Mouse (Mus musculus): Measurements from ENCODE around the gene Phtf2. TPM values are rescaled to one million over a fixed set of nuclear protein-coding genes. Genes with fewer than 3 reads are reported as not detected.
"Not testable (repeated sequence)": the region's sequence is repeated elsewhere in the genome, so short reads cannot be mapped to it uniquely, and the experiment has no call there.

Phtf2 gene
- polyA plus RNA-seq, 1 experiment from 2014 or later, result 8.7 TPM

GRCm38 (mm10) chr5:20720201-20720900 is 161.6 kb downstream of the Phtf2 start:
- WGBS (ENCODE audit: missing documents), result 95% methylated on average over 4 of the region's 4 CpGs

GRCm38 (mm10) chr5:20715980-20716379 is 165.9 kb downstream of the Phtf2 start:
- not testable (repeated sequence) for H3K27ac ChIP-seq; H3K36me3 ChIP-seq (ENCODE audit: inconsistent target); H3K4me3 ChIP-seq (ENCODE audit: inconsistent target); H3K79me2 ChIP-seq (ENCODE audit: inconsistent target)
- WGBS (ENCODE audit: missing documents), result 94% methylated on average over 6 of the region's 6 CpGs

More at GRCm38 (mm10) chr5:20720201-20720900, 161.6 kb downstream of the Phtf2 start:
- Histone ChIP-seq H3K4me3 (ENCODE audit: inconsistent target) (no peak overlapping the region), H3K79me2 (ENCODE audit: inconsistent target) (no peaks in the 10 kb centered on the region), H3K27ac (no peak overlapping the region), H3K36me3 (ENCODE audit: inconsistent target) (no peaks in the 10 kb centered on the region)

- H3K27ac ChIP-seq; H3K4me3 ChIP-seq (ENCODE audit: inconsistent target); H3K79me2 ChIP-seq (ENCODE audit: inconsistent target); H3K36me3 ChIP-seq (ENCODE audit: inconsistent target): not testable (repeated sequence)
- 93% methylated on average over 1 of the region's 1 CpGs for WGBS (ENCODE audit: missing documents)
Observed at GRCm38 (mm10) chr5:20714619-20715018, 167.3 kb downstream of the Phtf2 start.

GRCm38 (mm10) chr5:20710845-20711244 is 171.1 kb downstream of the Phtf2 start:
- H3K4me3 ChIP-seq (ENCODE audit: inconsistent target); H3K36me3 ChIP-seq (ENCODE audit: inconsistent target); H3K27ac ChIP-seq; H3K79me2 ChIP-seq (ENCODE audit: inconsistent target): not testable (repeated sequence)
- 90% methylated on average over 6 of the region's 6 CpGs for WGBS (ENCODE audit: missing documents)

Other genes starting within 250 kb of the Phtf2 start
- gene Tmem60, start 67 bp upstream of the Phtf2 start, polyA plus RNA-seq (2018), result 11.2 to 27.0 TPM (median 24.9 TPM) in 3 replicates
- gene Rsbn1l, start 74.3 kb upstream of the Phtf2 start, polyA plus RNA-seq (2018), result 20.9 to 24.6 TPM (median 22.9 TPM) in 3 replicates
- 43.2 to 77.5 TPM (median 55.5 TPM) in 3 replicates for gene Ptpn12, start 173.8 kb upstream of the Phtf2 start, polyA plus RNA-seq (2018)

Measured in macrophage (primary cell).